Mouse (Mus musculus) frontal cortex, adult (tissue): ENCODE data around the gene Ano3.

Experiments used
- ATAC-seq: cut with Nextera tagmentation; 2 replicates; pipeline ENCODE4 v1.9.2; 2017; ENCODE audit warnings: mild to moderate bottlenecking, moderate library complexity, mixed read lengths; ENCODE audit not compliant: low TSS enrichment

The Ano3 gene

GRCm38 (mm10) chr2:110806302-110807093 is 144.2 kb downstream of the Ano3 start:
- peak; percentile 91 for ATAC-seq

DNA sequence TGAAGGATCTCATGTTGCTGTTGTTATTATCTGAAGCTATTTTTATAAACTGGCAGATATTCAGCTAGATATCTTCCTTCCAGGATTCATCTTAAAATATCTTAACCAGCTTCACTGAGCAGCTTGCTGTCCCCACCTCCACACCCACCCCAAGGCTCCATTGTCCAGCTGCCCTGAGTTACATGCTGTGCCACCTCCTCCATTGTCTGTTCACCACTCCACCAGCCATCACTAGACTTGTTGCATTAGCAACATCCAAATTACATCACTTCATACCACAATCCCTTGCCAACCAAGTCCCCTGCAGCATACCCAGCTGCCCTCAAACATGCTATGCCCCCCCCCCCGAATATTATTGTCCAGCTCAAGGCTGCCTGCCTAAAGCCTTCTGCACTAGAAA is 154.8 kb downstream of the Ano3 start:
- peak; percentile 41 for ATAC-seq

GRCm38 (mm10) chr2:110795433-110795832 is 155.3 kb downstream of the Ano3 start:
- peak; percentile 89 for ATAC-seq

DNA sequence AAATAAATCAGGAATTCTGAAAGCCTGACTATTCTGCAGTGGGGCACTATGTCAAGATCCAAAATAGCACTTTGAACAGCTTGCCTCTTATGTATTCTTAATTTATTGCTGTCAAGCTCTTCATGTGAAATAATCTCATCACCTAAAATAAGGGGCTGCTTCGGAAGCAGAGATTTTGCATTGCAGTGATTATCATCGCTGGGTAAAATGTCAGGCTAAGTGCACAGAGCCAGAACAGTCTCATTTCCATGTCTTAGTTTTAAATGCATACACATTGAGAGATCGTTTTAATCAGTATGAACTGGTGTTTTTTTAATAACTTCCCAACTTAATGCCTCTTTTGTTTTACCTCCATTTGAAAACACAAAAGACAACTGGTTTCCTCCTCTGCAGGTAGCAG is 163.3 kb downstream of the Ano3 start:
- no peak for ATAC-seq

DNA sequence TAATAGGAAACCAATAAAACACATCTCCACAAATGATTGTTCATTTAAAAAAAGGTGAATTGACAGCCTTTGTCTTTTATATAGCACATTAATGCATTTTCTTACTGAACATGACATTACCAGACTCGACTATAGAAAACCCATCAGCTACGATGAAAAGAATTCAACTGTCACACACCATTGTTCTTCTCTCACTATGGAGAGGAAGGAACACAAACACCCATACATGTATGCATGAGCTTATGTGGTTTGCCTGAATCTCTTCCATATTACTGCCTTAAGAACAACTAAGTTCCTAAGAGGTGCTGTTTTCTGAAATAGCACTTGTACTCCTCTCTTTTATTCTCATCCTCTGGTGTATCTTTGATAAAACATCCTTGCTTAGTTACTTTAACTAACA is 191.3 kb downstream of the Ano3 start:
- ATAC-seq = no peak

DNA sequence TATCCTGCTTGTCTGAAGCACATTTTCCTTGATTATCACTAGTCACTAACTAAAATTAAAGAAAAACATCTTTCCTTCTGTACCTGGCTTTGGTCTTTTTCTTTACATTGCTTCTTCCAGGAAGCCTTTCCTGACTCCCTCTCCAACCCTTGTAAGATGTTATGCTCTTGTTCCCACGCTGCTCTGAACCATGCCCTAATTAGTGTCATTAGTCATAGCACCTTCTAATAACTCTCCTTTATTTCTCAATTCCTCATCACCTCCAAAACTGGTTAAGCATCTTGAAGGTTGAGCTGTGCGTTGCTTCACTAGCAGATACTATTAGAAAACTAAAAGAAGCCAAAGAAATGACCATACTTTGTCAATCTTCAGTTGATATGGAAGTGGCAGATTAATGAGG is 193.2 kb downstream of the Ano3 start:
- no peak for ATAC-seq

GRCm38 (mm10) chr2:110740493-110740892 is 210.2 kb downstream of the Ano3 start:
- ATAC-seq = no peak

DNA sequence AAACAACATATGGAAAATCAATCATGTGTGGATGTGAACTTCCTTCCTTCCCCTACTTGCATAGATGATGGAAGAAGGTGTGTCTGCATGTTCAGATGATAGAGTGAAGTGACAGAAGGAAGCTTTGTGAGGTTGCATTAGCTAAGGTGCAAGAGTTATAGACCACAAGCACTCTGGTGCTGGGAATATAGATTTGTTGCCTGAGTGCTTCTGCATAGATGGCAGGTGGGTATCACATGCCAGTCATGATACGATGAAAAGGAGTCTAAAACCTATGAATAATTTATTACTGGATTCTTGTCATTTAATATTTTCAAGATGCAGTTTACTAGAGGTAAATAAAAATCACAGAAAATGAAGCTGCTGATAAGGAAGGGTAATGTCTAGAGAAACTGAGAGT is 210.9 kb downstream of the Ano3 start:
- no peak for ATAC-seq

- ATAC-seq = no peak; the same call in 1 of the 2 replicates
These were observed 212.7 kb downstream of the Ano3 start for GRCm38 (mm10) chr2:110737981-110738380.

GRCm38 (mm10) chr2:110737236-110737635 is 213.5 kb downstream of the Ano3 start:
- peak; percentile 82 for ATAC-seq

DNA sequence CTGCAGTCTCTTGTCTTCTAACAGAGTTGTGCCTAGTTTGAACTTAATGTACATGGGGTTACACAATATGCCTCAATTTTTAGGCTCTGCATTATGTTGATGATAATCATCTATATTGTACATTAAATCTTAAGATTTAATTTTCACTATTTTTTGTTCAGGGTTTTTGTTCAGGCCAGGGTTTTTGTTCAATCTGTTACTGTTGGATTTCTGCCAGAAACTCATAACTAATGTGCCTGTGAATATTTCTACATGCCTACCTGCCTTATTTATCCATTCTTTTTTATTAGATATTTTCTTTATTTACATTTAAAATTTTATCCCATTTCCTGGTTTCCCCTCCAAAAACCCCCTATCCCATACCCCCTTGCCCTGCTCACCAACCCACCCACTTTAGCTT is 224.6 kb downstream of the Ano3 start:
- no peak for ATAC-seq

DNA sequence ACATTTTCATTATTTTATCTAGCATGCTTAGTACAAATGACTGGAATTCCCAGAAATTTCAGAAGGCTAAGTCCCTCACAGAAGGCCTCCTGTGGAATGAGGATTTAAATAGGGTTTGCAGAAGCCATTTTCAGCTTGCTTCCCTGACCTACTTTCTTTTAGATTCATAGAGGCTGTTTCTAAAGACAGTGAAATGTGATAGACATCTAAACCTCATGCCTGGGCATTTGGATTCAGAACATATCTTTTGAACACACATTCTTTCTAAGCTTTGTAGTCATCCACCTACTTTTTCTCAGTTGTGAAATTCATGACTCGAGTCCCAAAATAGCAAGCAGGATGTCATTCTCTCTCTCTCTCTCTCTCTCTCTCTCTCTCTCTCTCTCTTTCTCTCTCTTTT is 228.5 kb downstream of the Ano3 start:
- ATAC-seq = peak; percentile 85

DNA sequence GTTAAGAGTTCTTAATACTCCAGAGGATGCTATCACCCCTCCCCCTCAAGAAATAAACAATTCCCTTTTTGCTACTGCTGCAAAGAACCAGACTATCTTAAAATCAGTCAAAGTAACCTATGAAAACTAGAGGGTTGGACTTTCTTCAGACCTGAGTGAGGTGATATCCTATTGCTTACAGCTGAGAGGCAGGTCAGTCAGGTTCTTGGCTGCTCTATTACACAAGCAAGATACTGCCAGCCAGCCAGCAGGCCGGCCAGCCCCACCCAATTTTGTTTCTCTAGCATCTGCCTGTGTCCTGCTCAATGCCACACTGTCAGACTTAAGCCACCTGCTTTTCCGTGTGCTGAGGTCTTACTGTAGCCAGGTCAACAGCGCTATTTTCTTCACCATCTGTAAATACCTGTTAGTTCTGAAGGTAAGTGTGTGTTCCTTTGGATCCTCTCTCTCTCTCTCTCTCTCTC is 229.4 kb downstream of the Ano3 start, which contains the start of gene Muc15:
Gene Muc15 (plus strand): TSS at position 51 of the 464 bp plus-strand sequence.
- ATAC-seq = no peak

GRCm38 (mm10) chr2:110719051-110719450 is 231.7 kb downstream of the Ano3 start:
- peak; percentile 95 for ATAC-seq

DNA sequence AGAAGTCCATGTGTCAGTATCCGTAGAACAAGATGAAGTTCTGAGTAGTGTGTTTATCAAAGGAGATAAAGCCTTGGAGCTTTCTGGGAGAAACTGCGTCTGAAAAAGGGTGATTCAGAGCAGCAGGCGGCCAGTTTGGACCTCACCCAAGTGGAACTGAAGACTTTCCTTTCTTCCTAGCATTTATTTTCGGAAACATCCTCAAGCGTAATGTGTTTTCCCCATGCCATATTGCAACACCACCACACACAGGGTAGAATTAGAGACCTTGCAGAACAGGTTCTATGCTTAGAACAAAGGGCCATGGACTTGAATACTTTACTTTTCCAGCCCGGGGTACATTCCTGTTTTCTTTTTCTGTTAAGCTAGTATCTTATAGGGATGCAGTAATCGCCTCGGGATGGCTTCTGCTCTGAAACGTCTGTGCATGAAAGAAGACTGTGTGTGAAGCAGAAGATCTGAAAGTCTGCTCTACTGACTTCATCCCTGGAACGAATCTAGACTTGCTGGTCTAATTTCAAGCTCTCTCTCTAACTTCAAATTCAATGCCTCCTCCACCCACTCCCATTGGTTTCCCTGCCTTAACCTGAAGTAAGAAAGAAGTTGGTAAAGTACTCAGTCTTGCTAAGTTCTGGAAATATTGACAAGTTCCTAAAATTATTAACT is 240.5 kb downstream of the Ano3 start:
- ATAC-seq = peak; percentile 83

GRCm38 (mm10) chr2:110709436-110709835 is 241.3 kb downstream of the Ano3 start:
- ATAC-seq = peak; percentile 97

DNA sequence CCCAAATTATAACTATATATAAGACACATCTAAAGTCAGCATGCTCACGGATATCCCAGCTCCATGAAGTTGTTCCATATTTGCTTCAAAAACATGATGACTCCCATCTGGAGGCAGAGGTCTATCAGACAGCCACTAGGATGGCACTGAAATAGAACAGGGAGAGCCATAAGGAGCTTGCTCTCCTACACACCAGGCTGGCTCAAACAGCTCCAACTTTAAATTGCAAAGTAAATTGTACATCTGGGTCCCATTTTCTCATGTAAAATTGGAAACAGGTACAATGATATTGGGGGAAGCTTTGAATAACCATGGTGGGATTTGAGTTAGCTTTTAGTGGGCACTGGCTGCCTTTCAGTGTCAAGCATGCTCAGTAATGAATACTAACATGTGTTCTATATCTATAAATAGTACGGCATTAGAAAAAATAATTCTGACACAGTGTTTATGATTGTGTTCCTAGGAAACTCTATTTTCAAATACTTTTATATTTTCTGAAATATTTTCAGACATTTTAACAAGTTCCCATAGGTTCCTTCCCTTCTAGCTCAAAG is 279.6 kb downstream of the Ano3 start:
- peak; percentile 94 for ATAC-seq

GRCm38 (mm10) chr2:110663329-110663728 is 287.4 kb downstream of the Ano3 start:
- peak; percentile 97 for ATAC-seq

- ATAC-seq = no peak
These were observed 305.9 kb downstream of the Ano3 start for GRCm38 (mm10) chr2:110644846-110645245.

DNA sequence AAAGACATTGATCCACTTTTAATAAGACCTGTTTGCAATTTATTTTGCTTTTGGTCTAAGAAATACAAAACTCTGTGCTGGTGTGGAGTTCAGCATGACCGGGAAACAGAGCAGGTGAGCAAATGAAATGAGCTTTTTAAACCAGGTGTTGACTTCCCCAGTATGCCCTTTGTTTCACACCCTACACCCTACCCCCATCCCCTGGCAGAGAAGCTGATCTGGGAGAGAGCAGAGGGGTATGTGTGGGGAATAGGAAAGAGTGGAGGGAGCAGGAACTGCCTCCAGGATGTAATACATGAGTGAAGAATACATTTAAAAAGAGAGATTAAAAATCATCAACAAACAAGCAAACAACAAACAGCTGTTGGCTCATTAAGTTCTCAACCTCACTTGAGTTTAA is 306.4 kb downstream of the Ano3 start:
- no peak for ATAC-seq
